Mouse (Mus musculus): Measurements from ENCODE around the gene Pdzd2. TPM values are rescaled to one million over a fixed set of nuclear protein-coding genes. Genes with fewer than 3 reads are reported as not detected.

Pdzd2 gene
- polyA plus RNA-seq, 1 experiment from 2014 or later: 32.8 TPM

DNA sequence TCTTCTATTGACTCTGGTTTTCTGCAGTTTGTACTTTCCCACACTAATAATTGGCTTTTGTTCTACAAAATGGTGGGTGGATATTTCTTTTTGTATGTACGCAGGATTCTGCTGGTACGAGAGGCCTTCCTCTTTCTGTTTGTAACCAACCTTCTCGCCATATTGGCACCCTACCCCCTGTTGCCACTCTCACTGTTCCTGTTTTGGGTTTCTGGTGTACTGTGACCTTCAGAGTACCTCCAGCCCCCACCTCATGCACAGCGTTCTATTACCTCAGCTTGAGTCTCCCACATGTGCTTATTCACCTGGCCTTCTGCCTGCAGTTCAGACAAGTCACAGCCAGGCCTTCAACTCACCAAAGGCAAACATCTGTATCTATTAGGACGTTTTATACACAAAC lies 389.9 kb downstream of the Pdzd2 start:
- Histone ChIP-seq H3K9me3 (ENCODE audit: control insufficient read depth, low read depth, low read length) (no peaks in the 10 kb centered on the region), H3K27me3 (ENCODE audit: control insufficient read depth, insufficient read depth, low read length) (no peaks in the 10 kb centered on the region), H3K4me3 (ENCODE audit: low read depth, low read length) (no peak overlapping the region), H3K4me2 (replicated peaks; ENCODE audit: low read depth, low read length) (no peak overlapping the region), H3K4me1 (ENCODE audit: control insufficient read depth, insufficient read depth, low read length) (no peaks in the 10 kb centered on the region), H3K27ac (ENCODE audit: low read length) (no peak overlapping the region), H3K9ac (replicated peaks; ENCODE audit: low read depth, low read length) (no peak overlapping the region), H3K36me3 (ENCODE audit: control insufficient read depth, insufficient read depth, low read length) (peaks cover 35% of the 10 kb centered on the region)
- ATAC-seq (ENCODE audit: insufficient number of reproducible peaks, insufficient read depth, low FRiP score, low read depth): no peak
- WGBS: 83% methylated on average over 5 of the region's 5 CpGs

DNA sequence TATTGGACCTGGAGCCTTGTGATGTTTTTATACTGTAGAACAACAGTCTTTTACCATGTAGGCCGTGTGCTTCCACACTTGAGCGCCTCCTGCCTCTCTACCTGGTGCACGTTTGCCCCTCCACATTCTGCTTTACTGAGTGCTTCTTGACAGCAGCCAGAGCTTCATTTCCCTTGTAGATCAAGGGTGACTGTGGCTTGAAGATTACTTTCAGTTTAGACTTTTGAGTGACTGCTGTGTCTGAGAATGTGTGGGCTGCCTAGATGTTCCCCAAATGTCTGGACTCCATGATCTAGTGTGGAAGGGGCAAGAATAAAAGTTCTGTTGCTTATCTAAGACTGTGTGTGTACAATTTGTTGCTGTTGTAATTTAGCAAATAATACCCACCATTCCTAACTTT lies 390.8 kb downstream of the Pdzd2 start:
- Histone ChIP-seq H3K27ac (ENCODE audit: low read length) (no peak overlapping the region), H3K9me3 (ENCODE audit: control insufficient read depth, low read depth, low read length) (no peaks in the 10 kb centered on the region), H3K36me3 (ENCODE audit: control insufficient read depth, insufficient read depth, low read length) (peaks cover 33% of the 10 kb centered on the region), H3K9ac (replicated peaks; ENCODE audit: low read depth, low read length) (no peak overlapping the region), H3K4me3 (ENCODE audit: low read depth, low read length) (no peak overlapping the region), H3K4me1 (ENCODE audit: control insufficient read depth, insufficient read depth, low read length) (no peaks in the 10 kb centered on the region), H3K4me2 (replicated peaks; ENCODE audit: low read depth, low read length) (no peak overlapping the region), H3K27me3 (ENCODE audit: control insufficient read depth, insufficient read depth, low read length) (no peaks in the 10 kb centered on the region)
- no peak for ATAC-seq (ENCODE audit: insufficient number of reproducible peaks, insufficient read depth, low FRiP score, low read depth)
- WGBS: 87% methylated on average over 3 of the region's 3 CpGs

DNA sequence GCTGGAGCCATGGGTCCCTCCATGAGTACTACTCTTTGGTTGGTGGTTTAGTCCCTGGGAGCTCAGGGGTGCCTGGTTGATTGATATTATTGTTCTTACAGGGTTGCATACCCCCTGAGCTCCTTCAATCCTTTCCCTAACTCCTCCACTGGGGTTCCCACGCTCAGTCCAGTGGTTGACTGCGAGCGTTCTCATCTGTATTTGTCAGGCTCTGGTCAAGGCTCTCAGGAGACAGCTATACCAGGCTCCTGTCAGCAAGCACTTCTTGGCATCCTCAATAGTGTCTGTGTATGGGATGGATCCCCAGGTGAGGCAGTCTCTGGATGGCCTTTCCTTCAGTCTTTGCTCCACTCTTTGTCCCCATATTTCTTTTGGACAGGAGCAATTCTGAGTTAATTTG lies 392.8 kb downstream of the Pdzd2 start:
- H3K27me3 ChIP-seq (ENCODE audit: control insufficient read depth, insufficient read depth, low read length): no peaks in the 10 kb centered on the region
- WGBS: 91% methylated on average over 3 of the region's 3 CpGs

GRCm38 (mm10) chr15:12341401-12341758 lies 398.3 kb downstream of the Pdzd2 start:
- no peak for ATAC-seq (ENCODE audit: insufficient number of reproducible peaks, insufficient read depth, low FRiP score, low read depth)

More for the DNA sequence above, 392.8 kb downstream of the Pdzd2 start:
- ATAC-seq (ENCODE audit: insufficient number of reproducible peaks, insufficient read depth, low FRiP score, low read depth): no peak
- Histone ChIP-seq H3K9ac (replicated peaks; ENCODE audit: low read depth, low read length) (no peak overlapping the region), H3K4me1 (ENCODE audit: control insufficient read depth, insufficient read depth, low read length) (no peaks in the 10 kb centered on the region), H3K4me2 (replicated peaks; ENCODE audit: low read depth, low read length) (no peak overlapping the region), H3K36me3 (ENCODE audit: control insufficient read depth, insufficient read depth, low read length) (peaks cover 39% of the 10 kb centered on the region), H3K27ac (ENCODE audit: low read length) (no peak overlapping the region), H3K9me3 (ENCODE audit: control insufficient read depth, low read depth, low read length) (no peaks in the 10 kb centered on the region), H3K4me3 (ENCODE audit: low read depth, low read length) (no peak overlapping the region)

DNA sequence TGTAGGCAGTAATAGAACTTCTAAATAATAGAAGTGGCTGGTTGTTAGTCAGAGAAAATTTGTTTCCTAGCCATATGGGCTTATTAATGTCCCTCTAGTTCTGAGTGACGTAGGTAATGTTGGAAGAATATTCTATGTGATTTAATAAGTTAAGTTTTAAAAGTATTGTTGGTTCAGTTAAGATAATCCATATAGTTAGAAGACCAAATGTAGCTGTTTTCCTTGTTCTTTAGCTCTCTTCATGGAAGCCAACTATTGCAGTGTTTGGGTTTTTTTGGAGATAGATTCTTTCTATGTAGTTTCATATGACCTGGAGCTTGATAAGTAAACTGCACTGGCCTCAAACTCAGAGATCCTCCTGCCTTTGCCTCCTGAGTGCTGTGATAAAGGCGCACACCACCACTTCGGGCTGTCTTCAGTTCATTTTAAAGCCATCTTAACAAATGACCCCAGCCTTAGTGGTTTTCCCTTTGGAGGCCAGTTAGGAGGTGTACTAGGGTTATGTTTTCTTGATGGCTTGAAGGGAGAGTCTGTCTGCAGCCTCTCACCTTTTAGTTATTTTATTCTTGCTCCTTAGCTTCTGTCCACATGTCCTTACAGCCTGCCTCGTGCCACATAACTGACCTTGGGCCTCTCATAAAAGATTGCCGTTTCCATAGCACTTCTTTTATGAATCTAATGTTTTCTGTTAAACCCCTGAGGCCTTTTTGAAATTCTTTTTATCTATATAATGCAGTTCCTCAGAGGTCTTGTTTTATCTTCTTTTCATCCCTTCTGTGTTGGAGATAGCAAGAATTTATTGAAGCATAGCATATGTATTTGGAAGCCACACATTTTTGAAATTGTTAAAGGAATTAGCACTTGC lies 399.0 kb downstream of the Pdzd2 start:
- H3K4me2 ChIP-seq (replicated peaks; ENCODE audit: low read depth, low read length): no peak overlapping the region
- H3K9ac ChIP-seq (replicated peaks; ENCODE audit: low read depth, low read length): no peak overlapping the region
- peaks cover 20% of the 10 kb centered on the region for H3K36me3 ChIP-seq (ENCODE audit: control insufficient read depth, insufficient read depth, low read length)
- H3K9me3 ChIP-seq (ENCODE audit: control insufficient read depth, low read depth, low read length): no peaks in the 10 kb centered on the region
- no peak overlapping the region; the same call in 1 of the 2 replicates for H3K27ac ChIP-seq (ENCODE audit: low read length)
- WGBS: 70% methylated on average over 5 of the region's 5 CpGs
- no peak overlapping the region for H3K4me3 ChIP-seq (ENCODE audit: low read depth, low read length)
- ATAC-seq (ENCODE audit: insufficient number of reproducible peaks, insufficient read depth, low FRiP score, low read depth): no peak
- H3K4me1 ChIP-seq (ENCODE audit: control insufficient read depth, insufficient read depth, low read length): peaks cover 3% of the 10 kb centered on the region; the same call in 1 of the 2 replicates
- no peaks in the 10 kb centered on the region for H3K27me3 ChIP-seq (ENCODE audit: control insufficient read depth, insufficient read depth, low read length)

More at GRCm38 (mm10) chr15:12341401-12341758, 398.3 kb downstream of the Pdzd2 start:
- no peaks in the 10 kb centered on the region for H3K27me3 ChIP-seq (ENCODE audit: control insufficient read depth, insufficient read depth, low read length)
- H3K4me2 ChIP-seq (replicated peaks; ENCODE audit: low read depth, low read length): no peak overlapping the region
- no peak overlapping the region; the same call in 1 of the 2 replicates for H3K27ac ChIP-seq (ENCODE audit: low read length)
- peaks cover 22% of the 10 kb centered on the region for H3K36me3 ChIP-seq (ENCODE audit: control insufficient read depth, insufficient read depth, low read length)
- no peaks in the 10 kb centered on the region for H3K9me3 ChIP-seq (ENCODE audit: control insufficient read depth, low read depth, low read length)
- H3K4me1 ChIP-seq (ENCODE audit: control insufficient read depth, insufficient read depth, low read length): peaks cover 3% of the 10 kb centered on the region; the same call in 1 of the 2 replicates
- no peak overlapping the region for H3K9ac ChIP-seq (replicated peaks; ENCODE audit: low read depth, low read length)
- WGBS: 45% methylated on average over 4 of the region's 4 CpGs
- H3K4me3 ChIP-seq (ENCODE audit: low read depth, low read length): no peak overlapping the region

DNA sequence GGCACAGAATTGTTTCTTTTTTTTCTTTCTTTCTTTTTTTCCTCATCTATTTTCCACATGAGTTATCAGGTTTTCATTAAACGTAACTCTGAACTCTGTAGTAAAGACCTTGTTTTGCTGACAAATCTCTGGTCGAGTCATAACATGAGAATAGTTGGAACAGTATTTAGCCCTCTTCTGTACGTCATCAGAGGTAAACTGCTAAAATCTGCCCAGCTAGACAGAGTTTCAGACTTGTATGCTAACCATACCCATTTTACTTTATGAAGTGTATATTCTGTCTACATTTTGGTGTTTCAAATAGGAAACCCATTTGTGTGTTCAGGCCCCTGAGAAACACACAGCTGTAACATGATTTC lies 402.0 kb downstream of the Pdzd2 start:
- ATAC-seq (ENCODE audit: insufficient number of reproducible peaks, insufficient read depth, low FRiP score, low read depth): no peak
- H3K27me3 ChIP-seq (ENCODE audit: control insufficient read depth, insufficient read depth, low read length): no peaks in the 10 kb centered on the region
- H3K36me3 ChIP-seq (ENCODE audit: control insufficient read depth, insufficient read depth, low read length): 0 out of 2 replicates have a peak, but pooled peaks cover 2% of the 10 kb centered on the region
- H3K4me2 ChIP-seq (replicated peaks; ENCODE audit: low read depth, low read length): no peak overlapping the region
- no peak overlapping the region for H3K9ac ChIP-seq (replicated peaks; ENCODE audit: low read depth, low read length)
- H3K9me3 ChIP-seq (ENCODE audit: control insufficient read depth, low read depth, low read length): no peaks in the 10 kb centered on the region
- H3K27ac ChIP-seq (ENCODE audit: low read length): no peak overlapping the region
- 70% methylated on average over 3 of the region's 3 CpGs for WGBS
- H3K4me3 ChIP-seq (ENCODE audit: low read depth, low read length): no peak overlapping the region
- peaks cover 3% of the 10 kb centered on the region; the same call in 1 of the 2 replicates for H3K4me1 ChIP-seq (ENCODE audit: control insufficient read depth, insufficient read depth, low read length)

DNA sequence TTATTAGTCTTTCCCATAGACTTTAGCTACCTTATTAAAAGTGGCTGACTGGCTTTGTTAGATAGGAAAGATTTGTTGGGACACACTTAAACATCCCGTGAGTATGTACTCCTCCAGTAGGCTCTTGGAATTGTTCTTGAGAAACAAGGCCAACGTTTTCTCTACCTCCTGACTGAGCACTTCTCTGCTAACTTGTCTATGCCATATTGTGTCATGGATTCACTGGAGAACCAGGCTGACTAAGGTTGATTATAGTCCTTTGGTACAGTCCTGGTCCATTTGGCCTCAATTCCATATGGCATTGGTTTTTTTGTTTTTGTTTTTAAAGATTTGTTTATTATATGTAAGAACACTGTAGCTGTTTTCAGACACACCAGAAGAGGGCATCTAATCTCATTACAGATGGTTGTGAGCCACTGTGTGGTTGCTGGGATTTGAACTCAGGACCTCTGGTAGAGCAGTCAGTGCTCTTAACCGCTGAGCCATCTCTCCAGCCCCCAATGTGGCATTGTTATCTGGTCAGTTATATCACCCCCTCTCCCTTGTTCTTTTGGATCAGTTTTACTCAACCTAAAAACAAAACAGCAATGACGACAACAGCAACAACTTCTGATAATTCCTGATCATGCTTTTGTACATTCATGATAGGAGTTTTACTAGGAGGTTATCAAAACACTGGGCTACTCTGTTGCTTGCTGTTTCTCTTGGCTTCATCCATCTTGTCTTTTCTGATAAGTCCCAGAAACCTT lies 402.5 kb downstream of the Pdzd2 start:
- Histone ChIP-seq H3K9ac (replicated peaks; ENCODE audit: low read depth, low read length) (no peak overlapping the region), H3K9me3 (ENCODE audit: control insufficient read depth, low read depth, low read length) (no peaks in the 10 kb centered on the region), H3K36me3 (ENCODE audit: control insufficient read depth, insufficient read depth, low read length) (0 out of 2 replicates have a peak, but pooled peaks cover 1% of the 10 kb centered on the region), H3K4me2 (replicated peaks; ENCODE audit: low read depth, low read length) (no peak overlapping the region), H3K27ac (ENCODE audit: low read length) (no peak overlapping the region), H3K4me3 (ENCODE audit: low read depth, low read length) (no peak overlapping the region), H3K4me1 (ENCODE audit: control insufficient read depth, insufficient read depth, low read length) (peaks cover 3% of the 10 kb centered on the region; the same call in 1 of the 2 replicates), H3K27me3 (ENCODE audit: control insufficient read depth, insufficient read depth, low read length) (no peaks in the 10 kb centered on the region)
- 80% methylated on average over 4 of the region's 4 CpGs for WGBS
- ATAC-seq (ENCODE audit: insufficient number of reproducible peaks, insufficient read depth, low FRiP score, low read depth): no peak

GRCm38 (mm10) chr15:12334381-12334780 lies 405.3 kb downstream of the Pdzd2 start:
- Histone ChIP-seq H3K9ac (replicated peaks; ENCODE audit: low read depth, low read length) (no peak overlapping the region), H3K4me1 (ENCODE audit: control insufficient read depth, insufficient read depth, low read length) (peaks cover 7% of the 10 kb centered on the region), H3K4me2 (replicated peaks; ENCODE audit: low read depth, low read length) (no peak overlapping the region), H3K36me3 (ENCODE audit: control insufficient read depth, insufficient read depth, low read length) (no peaks in the 10 kb centered on the region), H3K27me3 (ENCODE audit: control insufficient read depth, insufficient read depth, low read length) (no peaks in the 10 kb centered on the region), H3K9me3 (ENCODE audit: control insufficient read depth, low read depth, low read length) (no peaks in the 10 kb centered on the region), H3K27ac (ENCODE audit: low read length) (no peak overlapping the region), H3K4me3 (ENCODE audit: low read depth, low read length) (no peak overlapping the region)
- ATAC-seq (ENCODE audit: insufficient number of reproducible peaks, insufficient read depth, low FRiP score, low read depth): no peak
- 87% methylated on average over 4 of the region's 4 CpGs for WGBS
